Mouse (Mus musculus): ENCODE measurements around the gene Gm7030. TPM values are rescaled to one million over a fixed set of nuclear protein-coding genes. Genes with fewer than 3 reads are reported as not detected.
"Not testable (repeated sequence)": the region's sequence is repeated elsewhere in the genome, so short reads cannot be mapped to it uniquely, and the experiment has no call there.

Gene Gm7030
- polyA plus RNA-seq, 1 experiment from 2014 or later, result not detected

DNA sequence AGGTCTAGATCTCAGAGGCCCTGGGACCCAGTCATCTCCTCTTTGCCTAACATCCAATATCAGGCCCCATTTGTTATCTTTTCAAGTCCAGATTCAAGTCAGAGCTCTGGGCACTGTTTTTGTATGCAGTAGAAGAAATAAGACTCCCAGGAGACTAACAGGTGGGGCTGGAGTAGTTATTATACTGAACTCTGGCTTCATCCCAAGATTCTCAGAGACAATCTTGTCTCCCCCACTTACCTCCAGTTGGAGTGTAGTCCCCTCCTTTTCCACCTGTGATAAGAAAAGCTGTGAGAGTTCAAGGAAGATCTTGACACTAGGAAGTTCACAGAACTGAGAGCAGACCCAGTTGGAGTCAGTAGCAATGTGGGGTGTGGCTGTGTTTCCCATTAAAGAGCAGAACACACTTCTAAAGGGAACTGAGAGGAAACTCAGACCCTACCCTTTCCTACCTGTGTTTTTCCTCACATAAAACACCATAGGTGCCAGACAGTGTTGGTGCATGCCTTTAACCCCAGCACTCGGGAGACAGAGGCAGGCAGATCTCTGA lies 7.1 kb upstream of the Gm7030 start:
- H3K27ac ChIP-seq (ENCODE audit: low read length); H3K9ac ChIP-seq (replicated peaks; ENCODE audit: low read length); H3K9me3 ChIP-seq (ENCODE audit: low read length); H3K4me1 ChIP-seq (ENCODE audit: insufficient read depth, low read length); H3K4me2 ChIP-seq (replicated peaks; ENCODE audit: low read depth, low read length); H3K36me3 ChIP-seq (ENCODE audit: insufficient read depth, low read length); H3K4me3 ChIP-seq (ENCODE audit: low read length); ATAC-seq (ENCODE audit: low FRiP score, low TSS enrichment): not testable (repeated sequence)
- peaks cover 12% of the 10 kb centered on the region for H3K27me3 ChIP-seq (ENCODE audit: insufficient read depth, low read length)
- 64% methylated on average over 1 of the region's 1 CpGs for WGBS

DNA sequence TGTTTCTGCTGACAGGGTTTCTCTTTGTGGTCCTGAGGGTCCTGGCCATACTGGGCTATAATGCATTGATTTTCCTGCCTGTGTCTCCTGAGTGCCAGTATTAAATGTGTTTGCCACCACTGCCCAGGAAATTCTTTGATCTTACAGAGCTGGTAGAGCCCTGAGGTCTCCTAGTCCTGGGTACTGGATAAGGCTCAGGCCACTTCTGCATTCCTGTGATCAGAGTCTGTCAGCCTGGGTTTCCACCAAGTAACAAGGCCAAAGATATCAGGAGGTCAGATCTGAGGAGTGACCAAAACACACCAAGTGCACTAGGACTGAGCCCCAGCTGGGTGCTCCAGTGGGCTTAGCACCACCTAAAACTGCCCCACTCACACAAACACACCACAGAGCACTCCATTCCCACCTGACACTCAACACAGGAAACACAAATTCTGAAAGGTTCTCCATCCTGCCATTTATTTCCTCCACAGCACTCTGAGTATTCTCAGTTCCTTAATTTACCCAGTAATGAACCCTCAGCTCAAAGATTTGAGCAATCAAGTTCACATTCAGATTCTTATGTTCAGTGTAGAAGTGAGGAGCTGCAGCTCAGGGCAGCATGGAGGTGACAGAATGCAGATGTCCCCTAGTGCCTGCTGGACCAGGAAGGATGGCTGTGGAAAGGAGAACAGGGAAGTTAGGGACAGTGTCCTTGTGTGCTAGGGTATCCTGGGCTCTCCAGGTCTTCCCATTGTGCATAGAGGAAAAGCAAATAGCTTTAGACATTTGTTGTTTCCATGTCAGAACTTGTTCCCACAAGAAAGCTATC lies 6.4 kb upstream of the Gm7030 start:
- H3K27me3 ChIP-seq (ENCODE audit: insufficient read depth, low read length), result peaks cover 12% of the 10 kb centered on the region
- ATAC-seq (ENCODE audit: low FRiP score, low TSS enrichment), result not testable (repeated sequence)

DNA sequence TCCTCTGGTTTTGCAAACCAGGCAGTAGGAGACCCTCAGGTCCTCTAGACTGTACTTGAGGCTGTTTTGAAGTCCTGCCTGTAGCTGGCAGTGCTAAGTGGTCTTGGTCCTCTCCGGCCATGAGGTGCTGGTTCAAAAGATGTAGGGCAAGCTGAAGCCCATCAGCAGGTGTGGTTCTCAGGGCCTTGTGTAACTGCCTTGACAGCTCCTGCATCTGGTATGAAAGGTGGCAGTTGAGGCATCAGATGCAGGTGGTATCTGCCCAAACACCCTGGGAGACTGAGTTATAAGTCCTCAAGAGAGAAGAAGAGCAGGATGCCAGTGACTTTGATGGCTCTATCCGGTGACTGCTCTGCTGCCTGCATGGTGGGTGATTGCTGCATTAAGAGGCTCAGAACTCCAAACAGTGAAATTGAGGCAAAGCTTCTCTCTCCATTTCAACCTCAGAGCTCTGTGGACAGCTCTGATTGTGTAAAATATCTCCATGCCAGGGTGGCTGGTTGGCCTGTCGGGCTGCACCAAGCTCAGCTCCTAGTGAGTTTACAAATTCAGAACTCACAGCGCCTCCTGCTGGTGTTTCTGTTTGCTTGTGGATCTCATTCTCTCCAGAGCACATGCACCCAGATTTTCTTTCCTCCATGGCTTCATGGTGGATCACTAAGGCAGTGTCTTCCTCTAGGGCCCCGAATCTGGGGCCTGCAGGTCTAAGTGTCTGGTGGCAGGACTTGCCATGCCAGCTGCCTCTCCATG lies 2.5 kb upstream of the Gm7030 start:
- H3K9ac ChIP-seq (replicated peaks; ENCODE audit: low read length), result no peak overlapping the region
- H3K36me3 ChIP-seq (ENCODE audit: insufficient read depth, low read length), result no peaks in the 10 kb centered on the region
- H3K9me3 ChIP-seq (ENCODE audit: low read length), result no peaks in the 10 kb centered on the region
- WGBS, result 76% methylated on average over 5 of the region's 5 CpGs
- ATAC-seq (ENCODE audit: low FRiP score, low TSS enrichment), result no peak
- no peaks in the 10 kb centered on the region for H3K4me1 ChIP-seq (ENCODE audit: insufficient read depth, low read length)
- no peak overlapping the region for H3K27ac ChIP-seq (ENCODE audit: low read length)
- no peak overlapping the region for H3K4me2 ChIP-seq (replicated peaks; ENCODE audit: low read depth, low read length)
- no peak overlapping the region for H3K4me3 ChIP-seq (ENCODE audit: low read length)
- H3K27me3 ChIP-seq (ENCODE audit: insufficient read depth, low read length), result peaks cover 6% of the 10 kb centered on the region; the same call in 1 of the 2 replicates

More for the DNA sequence above, 6.4 kb upstream of the Gm7030 start:
- H3K4me3 ChIP-seq (ENCODE audit: low read length); H3K4me1 ChIP-seq (ENCODE audit: insufficient read depth, low read length); H3K4me2 ChIP-seq (replicated peaks; ENCODE audit: low read depth, low read length); H3K36me3 ChIP-seq (ENCODE audit: insufficient read depth, low read length); H3K9ac ChIP-seq (replicated peaks; ENCODE audit: low read length); H3K27ac ChIP-seq (ENCODE audit: low read length); H3K9me3 ChIP-seq (ENCODE audit: low read length): not testable (repeated sequence)

DNA sequence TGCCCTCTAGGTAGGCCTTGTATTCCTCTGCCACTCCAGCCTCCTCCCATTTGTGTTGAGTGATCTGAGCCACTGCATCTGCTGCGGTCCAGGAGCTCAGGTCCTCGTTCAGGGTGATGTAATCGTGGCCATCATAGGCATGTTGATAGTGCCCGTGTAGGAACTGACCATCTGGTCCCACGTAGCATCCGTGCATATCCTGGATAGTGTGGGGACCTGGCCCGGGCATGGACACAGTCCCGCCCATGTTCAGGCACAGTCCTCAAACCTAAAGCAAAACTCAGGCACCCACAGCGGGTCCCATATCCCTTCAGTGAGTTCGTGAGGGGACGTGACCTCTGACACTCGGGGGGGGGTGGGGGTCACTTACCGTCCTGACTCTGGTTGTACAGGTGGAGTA lies 700 bp downstream of the Gm7030 start:
- H3K36me3 ChIP-seq (ENCODE audit: insufficient read depth, low read length); H3K9ac ChIP-seq (replicated peaks; ENCODE audit: low read length); H3K4me3 ChIP-seq (ENCODE audit: low read length); ATAC-seq (ENCODE audit: low FRiP score, low TSS enrichment); H3K27ac ChIP-seq (ENCODE audit: low read length); H3K4me1 ChIP-seq (ENCODE audit: insufficient read depth, low read length); H3K27me3 ChIP-seq (ENCODE audit: insufficient read depth, low read length); H3K4me2 ChIP-seq (replicated peaks; ENCODE audit: low read depth, low read length); H3K9me3 ChIP-seq (ENCODE audit: low read length): not testable (repeated sequence)
- 44% methylated on average over 10 of the region's 13 CpGs for WGBS

DNA sequence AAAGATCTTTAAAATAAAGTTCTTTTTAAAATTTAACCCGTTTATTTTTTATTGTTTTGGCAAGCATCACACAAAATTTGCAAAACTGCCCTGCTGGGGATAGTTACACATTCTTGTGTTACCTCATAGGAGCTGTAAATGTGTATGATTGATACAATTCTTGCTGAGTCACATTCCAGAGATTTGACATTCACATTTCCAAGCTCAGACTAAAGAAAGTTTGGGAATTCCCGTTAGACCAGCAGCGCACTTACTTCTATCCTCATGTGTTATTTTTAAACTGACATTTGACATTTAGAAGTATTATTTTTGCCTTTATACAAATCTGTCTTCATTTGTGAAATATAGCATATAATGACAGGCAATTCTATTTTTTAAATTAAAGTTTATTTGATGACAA lies 5.1 kb downstream of the Gm7030 start:
- H3K4me2 ChIP-seq (replicated peaks; ENCODE audit: low read depth, low read length); H3K4me1 ChIP-seq (ENCODE audit: insufficient read depth, low read length); H3K27ac ChIP-seq (ENCODE audit: low read length); H3K9ac ChIP-seq (replicated peaks; ENCODE audit: low read length); H3K36me3 ChIP-seq (ENCODE audit: insufficient read depth, low read length); H3K4me3 ChIP-seq (ENCODE audit: low read length); ATAC-seq (ENCODE audit: low FRiP score, low TSS enrichment); H3K9me3 ChIP-seq (ENCODE audit: low read length): not testable (repeated sequence)
- 63% methylated on average over 3 of the region's 3 CpGs for WGBS
- peaks cover 21% of the 10 kb centered on the region for H3K27me3 ChIP-seq (ENCODE audit: insufficient read depth, low read length)

DNA sequence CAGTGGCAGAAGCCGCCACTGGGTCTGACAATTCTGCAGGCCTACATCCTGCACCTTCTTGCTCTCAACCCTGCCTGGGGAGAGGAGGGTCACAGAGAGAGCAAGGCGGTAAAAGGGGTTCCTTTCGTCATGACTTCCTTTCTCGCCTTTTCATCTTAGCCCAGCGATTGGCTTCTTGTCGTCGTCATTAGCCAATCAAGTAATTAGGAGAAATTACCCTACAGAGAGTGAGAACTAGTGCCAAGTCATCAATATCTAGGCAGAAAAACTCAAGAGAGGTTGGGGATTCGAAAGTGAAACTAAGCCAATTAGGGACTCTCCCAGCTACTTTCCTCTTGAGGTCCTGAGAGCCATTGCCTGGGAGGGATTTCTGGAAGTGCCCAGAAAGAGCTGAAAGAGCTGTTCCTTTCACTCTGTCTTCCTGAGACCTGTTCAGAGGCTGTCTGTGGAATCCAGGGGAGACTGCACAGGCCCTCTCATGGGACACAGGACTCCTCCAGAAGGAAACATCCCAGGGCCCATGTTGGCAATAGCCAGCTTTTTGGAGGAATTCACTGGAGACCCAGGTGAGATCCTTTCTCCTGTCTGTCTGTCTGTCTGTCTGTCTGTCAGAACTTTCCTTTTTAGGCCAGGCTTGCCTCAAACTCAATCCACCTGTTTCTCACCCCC lies 7.7 kb downstream of the Gm7030 start, which contains the start of gene Gm19684:
Gm19684 (plus strand) TSS at position 327 of the 669 bp plus-strand sequence.
- H3K4me1 ChIP-seq (ENCODE audit: insufficient read depth, low read length); H3K27ac ChIP-seq (ENCODE audit: low read length); H3K9me3 ChIP-seq (ENCODE audit: low read length); H3K36me3 ChIP-seq (ENCODE audit: insufficient read depth, low read length); H3K9ac ChIP-seq (replicated peaks; ENCODE audit: low read length): not testable (repeated sequence)
- Histone ChIP-seq H3K27me3 (ENCODE audit: insufficient read depth, low read length) (peaks cover 20% of the 10 kb centered on the region), H3K4me3 (ENCODE audit: low read length) (peak within 1 kb of the TSS; percentile 30), H3K4me2 (replicated peaks; ENCODE audit: low read depth, low read length) (peak within 1 kb of the TSS; percentile 45)
- WGBS, result 3% methylated on average over 8 of the region's 8 CpGs
- peak; percentile 79 for ATAC-seq (ENCODE audit: low FRiP score, low TSS enrichment)

DNA sequence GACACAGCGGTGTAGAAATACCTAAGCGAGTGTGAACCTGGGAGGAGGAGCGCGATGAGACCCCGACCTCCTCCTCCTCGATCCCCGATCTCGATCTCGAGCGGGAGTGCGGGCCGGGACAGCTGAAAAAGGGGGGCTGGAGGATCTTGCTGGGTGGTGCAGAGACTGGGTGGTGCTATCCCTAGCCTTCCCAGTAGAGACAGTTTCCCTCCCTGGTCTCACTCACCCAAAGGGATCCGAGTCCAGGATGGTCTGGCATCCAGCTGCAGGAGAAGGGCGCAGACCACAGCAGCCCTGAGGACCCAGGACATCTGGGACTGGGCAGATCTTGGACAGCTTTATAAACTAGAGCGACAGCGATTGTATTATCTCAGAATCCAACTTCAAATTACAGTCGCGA lies 8.4 kb downstream of the Gm7030 start:
- WGBS, result 20% methylated on average over 18 of the region's 18 CpGs
- not testable (repeated sequence) for H3K36me3 ChIP-seq (ENCODE audit: insufficient read depth, low read length); H3K9ac ChIP-seq (replicated peaks; ENCODE audit: low read length); H3K27ac ChIP-seq (ENCODE audit: low read length); H3K9me3 ChIP-seq (ENCODE audit: low read length); H3K4me1 ChIP-seq (ENCODE audit: insufficient read depth, low read length)
- Histone ChIP-seq H3K4me3 (ENCODE audit: low read length) (peak overlapping the region; percentile 30), H3K27me3 (ENCODE audit: insufficient read depth, low read length) (peaks cover 20% of the 10 kb centered on the region), H3K4me2 (replicated peaks; ENCODE audit: low read depth, low read length) (peak overlapping the region; percentile 45)
- ATAC-seq (ENCODE audit: low FRiP score, low TSS enrichment), result peak; percentile 79

DNA sequence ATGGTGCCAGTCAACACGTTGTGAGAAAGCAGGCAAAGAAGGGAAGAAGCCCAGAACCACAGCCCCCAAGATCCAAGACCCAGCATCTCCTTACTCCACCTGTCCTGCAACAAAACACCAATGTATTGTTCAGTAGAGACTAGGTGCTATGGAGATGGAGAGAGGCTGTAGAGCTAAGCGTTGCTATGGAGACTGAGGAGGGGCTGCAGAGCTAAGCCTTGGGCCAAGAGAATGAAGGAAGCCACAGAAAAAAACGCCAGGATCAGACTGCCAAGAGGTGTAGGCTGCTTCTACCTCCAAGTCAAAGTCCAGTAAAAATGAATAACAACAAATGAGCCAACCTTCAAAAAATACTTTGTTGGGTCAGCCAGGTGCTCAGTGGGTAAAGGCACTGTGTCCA lies 12.7 kb downstream of the Gm7030 start:
- WGBS, result 19% methylated on average over 3 of the region's 3 CpGs

DNA sequence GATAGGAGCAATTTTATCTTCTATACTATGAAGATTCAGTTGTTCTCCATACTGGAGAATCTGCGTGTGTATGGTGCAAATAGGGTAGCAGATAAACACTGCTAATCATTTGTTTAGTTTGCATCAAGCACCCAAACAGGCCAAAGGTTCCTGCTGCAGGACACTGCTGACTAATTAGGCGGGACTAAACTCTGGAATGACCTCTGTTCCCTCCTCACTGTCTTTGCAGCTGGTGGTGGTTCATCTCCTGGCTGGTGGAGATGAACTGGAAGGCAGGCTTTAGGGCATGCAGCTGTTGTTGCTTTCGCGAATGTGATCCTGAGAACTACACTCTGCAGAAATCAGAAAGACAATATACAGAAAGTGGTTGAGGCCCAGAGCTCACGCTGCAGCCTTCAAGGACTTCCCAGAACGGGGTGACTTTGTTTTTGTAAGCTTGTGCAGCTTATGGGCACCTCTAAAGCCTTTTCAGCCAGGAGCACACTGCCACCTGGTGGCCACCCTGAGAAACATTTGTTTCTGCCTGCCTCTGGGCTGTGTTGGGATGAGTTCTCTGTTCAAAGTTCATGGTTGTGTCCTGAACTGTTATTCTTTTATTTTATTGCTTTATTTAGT lies 15.1 kb downstream of the Gm7030 start:
- not testable (repeated sequence) for H3K4me1 ChIP-seq (ENCODE audit: insufficient read depth, low read length); H3K4me3 ChIP-seq (ENCODE audit: low read length); H3K27ac ChIP-seq (ENCODE audit: low read length); ATAC-seq (ENCODE audit: low FRiP score, low TSS enrichment); H3K9ac ChIP-seq (replicated peaks; ENCODE audit: low read length); H3K4me2 ChIP-seq (replicated peaks; ENCODE audit: low read depth, low read length); H3K9me3 ChIP-seq (ENCODE audit: low read length); H3K36me3 ChIP-seq (ENCODE audit: insufficient read depth, low read length)
- peaks cover 19% of the 10 kb centered on the region for H3K27me3 ChIP-seq (ENCODE audit: insufficient read depth, low read length)
- 20% methylated on average over 6 of the region's 6 CpGs for WGBS

More for the DNA sequence above, 12.7 kb downstream of the Gm7030 start:
- not testable (repeated sequence) for H3K27ac ChIP-seq (ENCODE audit: low read length); H3K4me1 ChIP-seq (ENCODE audit: insufficient read depth, low read length); ATAC-seq (ENCODE audit: low FRiP score, low TSS enrichment); H3K9ac ChIP-seq (replicated peaks; ENCODE audit: low read length); H3K9me3 ChIP-seq (ENCODE audit: low read length); H3K36me3 ChIP-seq (ENCODE audit: insufficient read depth, low read length); H3K4me2 ChIP-seq (replicated peaks; ENCODE audit: low read depth, low read length); H3K4me3 ChIP-seq (ENCODE audit: low read length)
- peaks cover 14% of the 10 kb centered on the region; the same call in 1 of the 2 replicates for H3K27me3 ChIP-seq (ENCODE audit: insufficient read depth, low read length)
